ENCODE assay signal across 10 mouse cellular contexts in the genomic region with DNA sequence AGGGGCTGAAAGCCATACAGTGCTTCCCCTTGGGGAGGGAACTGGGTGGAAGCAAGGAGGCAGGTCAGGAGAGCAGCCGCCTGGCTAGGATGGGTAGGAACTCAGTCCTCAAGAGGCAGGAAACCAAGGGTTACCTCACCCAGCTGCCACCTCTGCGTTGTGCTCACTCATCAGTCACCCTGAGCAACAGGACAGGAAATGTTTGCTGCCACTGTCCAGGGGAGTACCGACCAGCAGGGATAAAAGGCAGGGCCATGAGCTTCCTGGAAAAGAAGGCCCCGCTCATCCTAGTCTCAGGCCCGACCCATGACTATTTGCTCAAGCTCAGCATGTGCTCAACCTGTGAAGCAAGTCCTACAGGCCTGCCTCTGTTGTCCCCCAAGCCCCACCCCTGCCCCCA. TPM values are rescaled to one million over a fixed set of nuclear protein-coding genes. Genes with fewer than 3 reads are reported as not detected.
DNase-seq lines count a peak whose midpoint lies in the region; ATAC-seq and TF ChIP-seq lines count a peak whose summit lies in the region.
"Had no signal": no experiment of that assay in that cellular context is flagged by ENCODE, and none has a peak within 500 bp of the region (broad histone marks: within the 10 kb centered on the region; RNA-seq: fewer than 3 reads in every experiment).

No protein-coding gene starts in this region.

- no peaks in the 10 kb centered on the region for H3K27me3 ChIP-seq in midbrain, embryonic 11.5 days (ENCODE audit: control insufficient read depth, insufficient read depth, low read length)
- no peaks in the 10 kb centered on the region for H3K27me3 ChIP-seq in midbrain, embryonic 14.5 days (ENCODE audit: control insufficient read depth, insufficient read depth, low read length)
- H3K27me3 ChIP-seq in kidney, embryonic 15.5 days, result no peaks in the 10 kb centered on the region
- H3K27me3 ChIP-seq in liver, postnatal 0 days (ENCODE audit: insufficient read depth, low read length), result no peaks in the 10 kb centered on the region
- H3K27me3 ChIP-seq: forebrain, embryonic 15.5 days; heart, embryonic 15.5 days had no signal

- no peak overlapping the region for H3K4me3 ChIP-seq in midbrain, embryonic 11.5 days (ENCODE audit: low read depth, low read length)
- no peak overlapping the region for H3K4me3 ChIP-seq in midbrain, embryonic 14.5 days (replicated peaks; ENCODE audit: low read depth, low read length)
- H3K4me3 ChIP-seq in kidney, embryonic 15.5 days (replicated peaks), result no peak overlapping the region
- no peak overlapping the region; the same call in 1 of the 2 replicates for H3K4me3 ChIP-seq in liver, postnatal 0 days (ENCODE audit: low read depth, low read length)
- H3K4me3 ChIP-seq: forebrain, embryonic 15.5 days; heart, embryonic 15.5 days had no signal

- 81% methylated on average over 5 of the region's 5 CpGs for WGBS in midbrain, embryonic 11.5 days
- 76% methylated on average over 5 of the region's 5 CpGs for WGBS in midbrain, embryonic 14.5 days
- 46% methylated on average over 5 of the region's 5 CpGs for WGBS in kidney, embryonic 15.5 days
- 22% methylated on average over 5 of the region's 5 CpGs for WGBS in liver, postnatal 0 days (ENCODE audit: insufficient replicate concordance)

- no peaks in the 10 kb centered on the region for H3K36me3 ChIP-seq in midbrain, embryonic 11.5 days (ENCODE audit: control insufficient read depth, insufficient read depth, low read length)
- no peaks in the 10 kb centered on the region for H3K36me3 ChIP-seq in midbrain, embryonic 14.5 days (ENCODE audit: control insufficient read depth, insufficient read depth, low read length)
- H3K36me3 ChIP-seq in kidney, embryonic 15.5 days, result no peaks in the 10 kb centered on the region
- no peaks in the 10 kb centered on the region for H3K36me3 ChIP-seq in liver, postnatal 0 days (replicated peaks; ENCODE audit: insufficient read depth, low read length)
- H3K36me3 ChIP-seq: forebrain, embryonic 15.5 days; heart, embryonic 15.5 days had no signal

- peak; percentile 84 for DNase-seq in midbrain, embryonic 11.5 days (ENCODE audit: low spot score, missing footprints)
- no peak for DNase-seq in midbrain, embryonic 14.5 days
- peak; percentile 54 for DNase-seq in liver, postnatal 0 days
- no peak for DNase-seq in cerebellum, adult 11-12 months
- DNase-seq in cerebellum, postnatal 4 days (ENCODE audit: low spot score in 2 of 2), result no peak
- DNase-seq in adrenal gland, postnatal 14 days, result no peak
- DNase-seq: cerebellum, postnatal 25 days had no signal

- no peak overlapping the region for H3K9ac ChIP-seq in midbrain, embryonic 11.5 days (ENCODE audit: low read length)
- H3K9ac ChIP-seq in midbrain, embryonic 14.5 days (replicated peaks; ENCODE audit: low read length), result no peak overlapping the region
- H3K9ac ChIP-seq in kidney, embryonic 15.5 days, result no peak overlapping the region
- no peak overlapping the region for H3K9ac ChIP-seq in liver, postnatal 0 days (replicated peaks)
- H3K9ac ChIP-seq: forebrain, embryonic 15.5 days; heart, embryonic 15.5 days had no signal

- H3K4me2 ChIP-seq in midbrain, embryonic 11.5 days, result no peak overlapping the region
- no peak overlapping the region for H3K4me2 ChIP-seq in midbrain, embryonic 14.5 days (ENCODE audit: low read length)
- no peak overlapping the region for H3K4me2 ChIP-seq in kidney, embryonic 15.5 days
- peak overlapping the region; percentile 74 for H3K4me2 ChIP-seq in liver, postnatal 0 days (ENCODE audit: low read depth, low read length)
- H3K4me2 ChIP-seq: forebrain, embryonic 15.5 days; heart, embryonic 15.5 days had no signal

- TF ChIP-seq EP300 in liver, postnatal 0 days (IDR thresholded peaks at IDR 0.05; ENCODE audit: low read depth), result no peak

- no peak overlapping the region for H3K27ac ChIP-seq in midbrain, embryonic 11.5 days (ENCODE audit: low read depth, low read length)
- no peak overlapping the region for H3K27ac ChIP-seq in midbrain, embryonic 14.5 days (replicated peaks; ENCODE audit: low read depth, low read length)
- peak overlapping the region; percentile 62 for H3K27ac ChIP-seq in kidney, embryonic 15.5 days
- peak overlapping the region; percentile 79 for H3K27ac ChIP-seq in liver, postnatal 0 days (ENCODE audit: low read depth)
- H3K27ac ChIP-seq: forebrain, embryonic 15.5 days; heart, embryonic 15.5 days had no signal

- no peak for ATAC-seq in midbrain, embryonic 11.5 days (ENCODE audit: low FRiP score)
- no peak for ATAC-seq in midbrain, embryonic 14.5 days (ENCODE audit: low FRiP score, low TSS enrichment)
- no peak; the same call in 1 of the 2 replicates for ATAC-seq in kidney, embryonic 15.5 days (replicated peaks; ENCODE audit: low FRiP score)
- peak; percentile 48 for ATAC-seq in liver, postnatal 0 days
- ATAC-seq: forebrain, embryonic 15.5 days had no signal

- H3K4me1 ChIP-seq in midbrain, embryonic 11.5 days (ENCODE audit: control insufficient read depth, insufficient read depth, low read length), result peaks cover 15% of the 10 kb centered on the region
- no peaks in the 10 kb centered on the region for H3K4me1 ChIP-seq in midbrain, embryonic 14.5 days (ENCODE audit: control insufficient read depth, insufficient read depth, low read length)
- H3K4me1 ChIP-seq in kidney, embryonic 15.5 days, result peaks cover 32% of the 10 kb centered on the region
- peaks cover 46% of the 10 kb centered on the region for H3K4me1 ChIP-seq in liver, postnatal 0 days (ENCODE audit: insufficient read depth)

- no peaks in the 10 kb centered on the region for H3K9me3 ChIP-seq in midbrain, embryonic 11.5 days (ENCODE audit: control insufficient read depth, low read length)
- no peaks in the 10 kb centered on the region for H3K9me3 ChIP-seq in midbrain, embryonic 14.5 days (ENCODE audit: control insufficient read depth, low read length)
- H3K9me3 ChIP-seq in kidney, embryonic 15.5 days (replicated peaks), result no peaks in the 10 kb centered on the region
- no peaks in the 10 kb centered on the region for H3K9me3 ChIP-seq in liver, postnatal 0 days (ENCODE audit: low read length)
- H3K9me3 ChIP-seq: forebrain, embryonic 15.5 days; heart, embryonic 15.5 days had no signal

- TF ChIP-seq CTCF in liver, postnatal 0 days (IDR thresholded peaks at IDR 0.05; ENCODE audit: low read depth), result no peak

RNA-seq across cellular contexts. Expression of a gene that starts 2.7 kb away (rescaled TPM):
- polyA plus RNA-seq in midbrain, embryonic 11.5 days (2014; fragmentation: Nextera tagmentation; extraction: Ambion mirVana), result 1.4 and 2.1 TPM in 2 replicates
- polyA plus RNA-seq in midbrain, embryonic 14.5 days (2014; fragmentation: Nextera tagmentation; extraction: Ambion mirVana), result 0.66 and 1.4 TPM in 2 replicates
- polyA plus RNA-seq in kidney, embryonic 15.5 days (2015; fragmentation: Nextera tagmentation; extraction: Ambion mirVana), result 1.8 and 2.2 TPM in 2 replicates
- 18.9 and 21.2 TPM in 2 replicates for polyA plus RNA-seq in liver, postnatal 0 days (2015; fragmentation: Nextera tagmentation; extraction: Ambion mirVana)
- total RNA-seq in adrenal gland, postnatal 14 days (2021), result 0.37 and 0.49 TPM in 2 replicates

RNA-seq across cellular contexts. Expression of a gene that starts 14.9 kb away (rescaled TPM):
- polyA plus RNA-seq in midbrain, embryonic 11.5 days (2014; fragmentation: Nextera tagmentation; extraction: Ambion mirVana), result 24.6 and 27.5 TPM in 2 replicates
- 9.0 and 12.6 TPM in 2 replicates for polyA plus RNA-seq in midbrain, embryonic 14.5 days (2014; fragmentation: Nextera tagmentation; extraction: Ambion mirVana)
- 35.2 and 37.4 TPM in 2 replicates for polyA plus RNA-seq in kidney, embryonic 15.5 days (2015; fragmentation: Nextera tagmentation; extraction: Ambion mirVana)
- 0.59 and 0.61 TPM in 2 replicates for polyA plus RNA-seq in liver, postnatal 0 days (2015; fragmentation: Nextera tagmentation; extraction: Ambion mirVana)
- total RNA-seq in adrenal gland, postnatal 14 days (2021), result 8.7 and 9.1 TPM in 2 replicates

RNA-seq across cellular contexts. Expression of a gene that starts 49.1 kb away (rescaled TPM):
- 1,817 and 1,848 TPM in 2 replicates for polyA plus RNA-seq in midbrain, embryonic 11.5 days (2014; fragmentation: Nextera tagmentation; extraction: Ambion mirVana)
- 1,221 and 1,292 TPM in 2 replicates for polyA plus RNA-seq in midbrain, embryonic 14.5 days (2014; fragmentation: Nextera tagmentation; extraction: Ambion mirVana)
- polyA plus RNA-seq in kidney, embryonic 15.5 days (2015; fragmentation: Nextera tagmentation; extraction: Ambion mirVana), result 2,232 and 2,490 TPM in 2 replicates
- 1,354 and 1,414 TPM in 2 replicates for polyA plus RNA-seq in liver, postnatal 0 days (2015; fragmentation: Nextera tagmentation; extraction: Ambion mirVana)
- total RNA-seq in adrenal gland, postnatal 14 days (2021), result 1,105 and 1,295 TPM in 2 replicates

Comparison
In these comparisons a context has a peak if more than half of its experiments do, and no peak if none do; other contexts are left out.
1. DNase-seq: peak in midbrain, embryonic 11.5 days (single experiment) and liver, postnatal 0 days (single experiment); none in midbrain, embryonic 14.5 days (single experiment), cerebellum, adult 11-12 months (single experiment), cerebellum, postnatal 4 days (0 of 2) and adrenal gland, postnatal 14 days (single experiment).
2. H3K27ac ChIP-seq: peak in kidney, embryonic 15.5 days (single experiment) and liver, postnatal 0 days (single experiment); none in midbrain, embryonic 11.5 days (single experiment) and midbrain, embryonic 14.5 days (single experiment).